Mouse (Mus musculus): ENCODE data around the gene Opa1. TPM values are rescaled to one million over a fixed set of nuclear protein-coding genes. Genes with fewer than 3 reads are reported as not detected.

The Opa1 gene
- total RNA-seq, 2 experiments from 2014 or later: 40.2 to 67.1 TPM

DNA sequence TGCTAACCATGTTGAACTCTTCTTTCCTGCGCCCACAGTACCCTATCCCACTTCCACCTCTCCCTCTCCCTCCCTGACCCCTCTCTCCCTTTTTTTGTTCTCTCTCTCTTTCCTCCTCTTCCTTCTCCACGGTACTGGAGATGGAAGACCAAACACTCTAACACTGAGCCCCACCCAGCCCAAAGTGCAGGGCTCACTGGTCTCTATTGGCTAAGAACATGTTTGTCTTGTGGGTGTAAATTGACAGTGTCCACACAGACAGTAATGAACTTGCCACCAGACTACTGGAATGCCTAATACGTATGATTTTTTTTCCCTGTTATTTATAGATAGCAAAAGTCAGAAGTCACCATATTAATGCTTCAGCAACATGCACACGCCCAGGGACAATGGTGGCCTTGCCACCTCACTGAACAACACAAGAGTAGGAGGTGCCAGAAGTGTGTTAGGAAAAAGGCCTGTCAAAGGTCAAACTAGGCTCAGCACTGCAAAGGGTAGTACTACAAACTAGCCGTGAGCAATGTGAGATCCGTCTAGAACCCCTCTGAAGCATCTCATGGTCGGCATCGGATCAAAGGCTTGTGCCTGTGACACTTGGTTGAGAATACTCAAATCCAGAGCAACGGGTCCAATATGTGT lies 77.2 kb downstream of the Opa1 start:
- ATAC-seq (replicated peaks; ENCODE audit: poor library complexity): no peak

DNA sequence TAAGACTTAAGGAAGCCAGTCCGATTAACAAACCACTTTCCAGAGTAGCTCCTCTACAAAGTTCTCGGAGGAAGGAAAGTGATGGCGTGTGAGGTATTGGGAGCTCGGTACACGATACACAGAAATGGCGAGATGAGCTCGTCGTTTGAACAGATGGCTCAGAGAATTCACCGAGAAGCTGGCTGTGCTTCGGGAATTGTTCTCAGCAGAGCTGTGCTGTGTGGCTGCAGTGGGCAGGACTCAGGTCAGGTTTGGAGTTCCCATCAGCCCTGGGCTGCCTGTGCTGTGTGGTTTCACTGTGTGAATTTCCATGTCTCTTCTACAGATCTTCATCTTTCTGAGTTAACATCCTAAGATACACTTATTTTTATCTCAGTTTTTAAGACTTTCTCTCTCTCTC lies 77.8 kb downstream of the Opa1 start:
- ATAC-seq (replicated peaks; ENCODE audit: poor library complexity): no peak

DNA sequence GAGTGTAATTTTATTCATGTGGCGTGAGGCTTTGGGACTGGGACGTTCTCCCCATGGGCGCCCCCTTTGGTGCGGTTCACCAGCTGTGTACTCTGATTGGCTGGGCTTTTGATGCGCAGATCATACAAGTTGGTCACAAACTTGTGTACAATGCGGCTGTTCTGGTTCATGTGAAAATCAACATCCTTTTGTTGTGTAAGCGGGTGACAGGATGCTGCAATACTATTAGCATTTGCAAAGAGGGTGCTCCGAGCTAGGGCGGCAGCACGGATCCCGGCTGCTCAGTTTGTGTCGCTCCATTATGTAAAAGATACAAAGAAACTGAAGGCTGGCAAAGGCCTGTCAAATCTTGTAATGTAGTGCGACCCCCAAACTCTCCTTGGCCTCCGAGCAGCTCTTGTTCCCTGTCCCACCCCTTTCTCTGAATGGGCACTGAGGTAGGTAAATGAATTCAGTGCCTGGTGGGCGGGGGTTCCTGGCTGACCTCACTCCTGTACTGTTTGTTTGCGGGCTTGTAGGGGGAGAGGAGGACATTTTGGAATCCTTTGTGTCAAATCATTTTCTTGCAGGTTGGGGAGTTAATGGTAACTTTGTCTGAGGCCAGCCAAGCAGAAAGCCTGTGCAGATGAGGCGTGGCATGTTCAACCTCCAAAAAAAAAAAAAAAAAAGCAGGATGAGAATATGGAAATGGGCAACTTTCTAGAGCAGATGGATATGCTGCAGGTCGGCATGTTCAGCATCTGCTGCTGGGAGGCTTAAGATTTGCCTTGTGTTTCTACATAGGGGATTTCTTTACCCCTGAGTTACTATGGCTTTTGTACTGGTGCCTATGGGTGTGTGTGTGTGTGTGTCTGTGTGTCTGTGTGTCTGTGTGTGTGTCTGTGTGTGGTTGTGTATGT lies 78.8 kb downstream of the Opa1 start:
- ATAC-seq (replicated peaks; ENCODE audit: poor library complexity): peak; percentile 56

DNA sequence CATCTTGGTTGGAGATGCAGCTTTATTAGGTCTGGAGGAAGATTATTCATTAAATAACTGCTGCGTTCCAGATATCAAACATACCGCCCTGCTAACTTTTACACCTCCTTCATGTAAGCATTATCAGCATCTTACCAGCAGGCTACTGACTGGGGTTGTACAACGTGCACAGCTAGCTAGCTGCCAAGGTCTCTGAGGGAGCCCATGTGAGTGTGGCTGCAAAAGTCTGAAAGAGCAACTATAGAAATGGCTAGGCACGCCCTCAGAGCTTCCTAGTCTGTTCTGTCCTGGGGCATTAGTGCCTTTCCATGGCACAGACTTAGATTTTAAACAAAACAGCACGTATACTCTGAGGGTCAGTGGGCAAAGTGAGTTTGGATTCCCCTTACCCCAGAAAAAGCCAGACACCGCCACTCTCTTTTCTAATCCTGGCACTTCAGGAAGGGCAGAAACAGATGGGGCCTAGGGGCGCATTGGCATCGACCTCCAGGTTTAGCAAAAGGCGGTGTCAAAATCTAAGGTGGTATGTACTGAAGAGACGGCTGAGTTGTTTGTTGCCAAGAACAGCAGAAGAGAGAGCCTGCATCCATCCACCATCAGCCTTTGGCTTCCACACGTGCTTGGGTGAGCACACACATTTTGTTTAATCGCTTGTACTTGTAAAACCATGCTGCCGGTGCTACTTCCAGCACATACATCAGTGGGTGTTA lies 80.1 kb downstream of the Opa1 start:
- peak; percentile 57 for ATAC-seq (replicated peaks; ENCODE audit: poor library complexity)

DNA sequence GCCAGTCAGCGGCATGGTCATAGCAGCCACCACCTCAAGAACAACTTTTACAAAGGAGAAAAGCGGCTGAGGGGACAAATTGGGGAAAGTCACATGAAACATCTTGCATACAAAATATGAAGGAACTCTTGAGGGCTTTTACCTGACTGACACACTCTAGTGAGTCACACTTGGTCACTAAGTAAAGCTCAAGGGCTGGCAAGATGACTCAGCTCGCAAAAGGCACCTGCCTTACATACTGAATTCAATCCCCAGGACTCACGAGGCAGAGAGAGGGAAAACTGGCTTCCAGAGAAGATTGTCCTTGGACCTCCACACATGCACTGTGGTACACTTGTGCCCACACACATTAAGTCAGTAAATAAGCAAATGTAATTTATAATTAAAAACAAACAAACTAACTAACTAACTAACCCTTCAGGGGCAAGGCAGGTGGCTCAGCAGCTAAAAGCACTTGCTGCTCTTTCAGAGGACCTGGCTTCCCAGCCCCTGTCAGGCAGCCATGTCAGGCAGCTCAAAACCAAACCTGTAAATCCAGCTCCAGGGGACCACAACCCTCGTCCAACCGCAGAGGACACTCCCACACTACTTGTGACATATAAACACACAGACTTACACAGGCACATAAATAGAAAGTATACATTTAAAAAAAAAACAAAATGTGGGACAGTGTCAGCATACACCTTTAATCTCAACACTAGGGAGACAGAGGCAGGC lies 84.1 kb downstream of the Opa1 start:
- ATAC-seq (replicated peaks; ENCODE audit: poor library complexity): no peak

DNA sequence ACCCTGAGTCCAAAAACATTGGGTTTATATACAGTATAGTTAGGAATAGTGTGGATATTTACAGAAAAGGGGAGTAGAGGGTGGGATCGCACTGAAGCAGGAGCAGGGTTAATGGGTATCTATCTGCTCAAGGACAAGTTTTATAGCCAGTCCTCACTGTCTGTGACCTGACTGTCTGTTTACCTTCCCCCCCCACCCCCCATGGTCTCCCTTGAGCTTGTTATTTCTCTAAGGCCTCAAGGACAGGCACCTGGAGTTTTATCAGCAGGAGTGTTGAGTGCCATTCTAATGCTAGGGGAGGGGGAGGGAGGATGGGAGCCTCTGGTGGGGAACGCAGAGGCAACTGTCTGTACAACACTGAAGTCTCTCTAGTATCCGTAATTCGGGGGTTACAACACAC lies 85.3 kb downstream of the Opa1 start:
- no peak for ATAC-seq (replicated peaks; ENCODE audit: poor library complexity)

DNA sequence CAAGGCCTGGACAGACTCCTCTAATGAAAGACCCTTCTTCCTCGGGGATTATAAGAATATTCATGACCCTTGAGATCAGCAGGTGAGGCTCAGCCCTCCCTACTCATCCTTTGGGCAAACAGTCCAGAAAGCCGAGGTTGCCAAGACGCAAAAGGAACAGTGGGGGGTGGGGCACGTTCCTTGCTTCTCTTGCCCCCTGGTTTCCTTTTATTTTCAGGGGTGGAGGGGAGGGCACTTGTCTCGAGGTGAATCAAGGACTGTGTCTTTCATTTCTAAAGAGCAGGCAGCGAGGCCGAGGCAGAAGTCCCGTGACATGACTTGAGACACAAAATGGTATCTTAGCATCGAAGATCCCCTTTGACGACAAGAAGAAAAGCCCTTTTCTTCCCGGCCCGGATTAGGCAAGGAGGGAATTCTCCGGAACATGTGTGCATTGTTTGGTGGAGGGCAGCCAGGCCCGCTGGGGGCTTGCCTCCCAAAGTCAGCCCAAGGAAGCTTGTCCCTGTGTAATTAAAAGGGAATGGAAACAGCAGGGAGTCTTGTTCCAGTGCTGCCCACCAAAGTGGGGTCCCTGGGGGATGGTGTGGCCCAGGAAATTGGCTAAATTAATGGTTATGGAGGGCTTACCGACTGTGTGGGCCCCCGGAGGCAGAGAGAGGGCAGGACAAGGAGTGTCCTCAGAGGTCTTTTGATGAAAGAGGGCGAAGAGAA lies 88.0 kb downstream of the Opa1 start:
- no peak for ATAC-seq (replicated peaks; ENCODE audit: poor library complexity)

DNA sequence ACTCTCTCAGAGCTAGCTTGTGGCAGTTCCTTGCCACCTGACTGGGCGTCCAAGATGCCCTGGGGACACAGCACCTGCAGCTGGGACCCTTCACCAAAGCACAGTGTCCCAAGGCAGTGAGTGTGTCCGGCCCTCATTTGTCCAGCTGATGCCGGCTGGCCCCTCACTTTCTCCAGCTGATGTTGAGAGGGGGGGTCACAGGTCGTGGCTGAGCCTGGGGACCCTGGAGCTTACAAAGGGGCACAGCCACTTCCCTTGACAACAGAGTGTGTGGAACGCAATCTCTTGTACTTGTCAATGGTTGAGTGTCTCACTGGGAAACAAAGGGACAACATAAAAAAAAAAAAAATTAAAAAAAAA lies 88.5 kb downstream of the Opa1 start:
- ATAC-seq (replicated peaks; ENCODE audit: poor library complexity): no peak

DNA sequence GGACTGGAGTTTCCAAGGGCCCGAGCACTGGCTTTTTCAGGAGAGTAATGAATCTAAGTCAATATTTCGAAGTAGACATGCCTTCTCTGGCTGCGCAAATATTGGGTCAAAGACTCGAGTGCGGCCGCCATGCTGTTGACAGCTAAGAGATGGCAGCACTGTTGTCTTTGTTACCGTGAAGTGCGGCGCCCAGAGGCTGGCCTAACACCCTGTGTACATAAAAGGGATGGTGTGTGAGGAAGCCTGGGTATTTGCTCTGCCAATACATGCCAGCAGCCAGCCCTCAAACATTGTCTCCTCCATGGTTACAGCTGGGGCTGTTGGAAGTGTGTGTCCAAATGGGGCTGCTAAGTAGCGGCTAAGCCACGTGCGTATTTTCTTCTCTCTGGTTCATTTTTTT lies 89.3 kb downstream of the Opa1 start:
- ATAC-seq (replicated peaks; ENCODE audit: poor library complexity): no peak

DNA sequence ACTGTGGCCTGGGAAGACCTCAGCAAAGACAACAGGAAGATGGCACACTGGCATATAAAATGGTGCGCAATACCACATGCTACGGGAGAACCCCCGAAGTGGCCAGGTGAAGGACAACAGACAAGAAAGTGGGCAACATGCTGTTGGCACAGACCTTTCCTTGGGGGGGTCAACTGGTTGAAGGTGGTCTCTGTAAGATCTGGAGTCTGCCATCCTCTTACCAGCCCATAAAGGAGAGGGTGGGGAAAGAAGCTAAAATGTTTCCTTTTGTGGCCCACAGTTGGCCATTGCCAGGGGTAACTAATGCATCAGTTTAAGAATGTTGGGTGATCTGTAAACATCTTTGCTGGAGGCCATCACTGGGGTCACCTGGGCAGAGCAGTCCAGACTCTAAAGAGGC lies 91.7 kb downstream of the Opa1 start:
- no peak for ATAC-seq (replicated peaks; ENCODE audit: poor library complexity)

DNA sequence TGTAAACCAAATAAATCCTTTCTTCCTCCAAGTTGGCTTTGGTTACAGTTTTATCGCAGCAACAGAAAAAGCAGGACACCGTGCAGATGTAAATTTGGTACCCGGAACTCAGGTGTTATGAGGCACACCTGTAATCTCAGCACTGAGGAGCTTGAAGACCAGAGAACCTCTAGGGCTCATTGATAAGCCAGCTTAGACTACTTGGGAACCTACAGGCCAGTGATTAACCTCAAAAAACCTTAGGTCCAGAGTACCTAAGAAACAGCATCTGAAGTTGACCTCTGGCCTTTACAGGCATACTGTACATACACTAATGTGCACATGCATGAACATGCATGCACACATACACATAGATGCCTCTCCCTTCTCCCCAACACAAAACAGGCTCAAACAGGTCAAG lies 94.1 kb downstream of the Opa1 start:
- ATAC-seq (replicated peaks; ENCODE audit: poor library complexity): no peak

DNA sequence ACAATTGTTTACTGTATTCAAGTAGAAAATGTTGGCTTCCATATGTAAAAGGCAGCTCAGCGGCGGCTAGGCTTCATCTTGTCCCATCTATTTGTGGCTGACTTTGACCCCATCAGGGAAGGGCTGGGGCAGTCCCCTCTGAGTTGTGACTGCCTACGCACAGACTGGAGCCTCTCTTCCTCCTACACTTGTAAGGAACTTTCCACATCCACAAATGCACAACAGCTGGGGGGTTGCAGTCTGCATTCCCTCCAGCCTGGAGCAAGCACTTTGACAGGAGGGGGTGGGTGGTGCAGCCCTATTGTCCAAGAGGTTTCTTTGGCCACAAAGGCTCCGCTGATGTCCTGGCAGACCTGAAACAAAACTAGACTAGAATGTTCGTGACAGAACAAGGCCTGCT lies 100.5 kb downstream of the Opa1 start:
- no peak for ATAC-seq (replicated peaks; ENCODE audit: poor library complexity)

DNA sequence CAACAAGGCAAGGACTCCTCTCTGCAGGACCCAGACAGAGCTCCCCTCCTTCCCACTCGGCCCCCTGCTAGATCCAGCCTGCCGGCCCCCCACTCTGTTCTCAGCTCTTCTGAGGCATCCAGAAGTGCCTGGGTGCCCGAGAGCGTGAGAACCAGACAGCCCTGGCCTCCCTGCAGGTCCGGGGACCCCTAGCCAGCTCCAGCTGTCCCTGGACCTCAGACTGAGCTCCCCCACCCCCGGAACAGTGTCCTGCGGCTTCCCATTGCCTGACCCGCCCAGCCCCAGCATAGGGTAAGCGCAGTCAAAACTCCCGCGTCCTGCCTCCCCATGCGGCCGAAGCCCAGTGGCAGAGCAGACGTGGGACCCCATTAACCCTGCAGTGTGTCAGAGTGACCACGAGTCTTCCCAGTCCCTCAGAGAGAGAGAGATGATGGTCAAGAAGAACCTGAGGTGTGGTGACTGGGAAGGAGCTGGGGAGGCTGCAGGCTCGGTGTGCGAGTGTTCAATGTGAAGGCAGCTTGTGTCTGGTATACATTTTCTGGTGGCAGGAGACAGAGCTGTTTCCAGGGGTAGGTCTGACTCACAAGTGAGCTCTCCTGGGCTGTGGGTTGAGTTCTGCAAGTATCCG lies 101.5 kb downstream of the Opa1 start:
- no peak for ATAC-seq (replicated peaks; ENCODE audit: poor library complexity)

DNA sequence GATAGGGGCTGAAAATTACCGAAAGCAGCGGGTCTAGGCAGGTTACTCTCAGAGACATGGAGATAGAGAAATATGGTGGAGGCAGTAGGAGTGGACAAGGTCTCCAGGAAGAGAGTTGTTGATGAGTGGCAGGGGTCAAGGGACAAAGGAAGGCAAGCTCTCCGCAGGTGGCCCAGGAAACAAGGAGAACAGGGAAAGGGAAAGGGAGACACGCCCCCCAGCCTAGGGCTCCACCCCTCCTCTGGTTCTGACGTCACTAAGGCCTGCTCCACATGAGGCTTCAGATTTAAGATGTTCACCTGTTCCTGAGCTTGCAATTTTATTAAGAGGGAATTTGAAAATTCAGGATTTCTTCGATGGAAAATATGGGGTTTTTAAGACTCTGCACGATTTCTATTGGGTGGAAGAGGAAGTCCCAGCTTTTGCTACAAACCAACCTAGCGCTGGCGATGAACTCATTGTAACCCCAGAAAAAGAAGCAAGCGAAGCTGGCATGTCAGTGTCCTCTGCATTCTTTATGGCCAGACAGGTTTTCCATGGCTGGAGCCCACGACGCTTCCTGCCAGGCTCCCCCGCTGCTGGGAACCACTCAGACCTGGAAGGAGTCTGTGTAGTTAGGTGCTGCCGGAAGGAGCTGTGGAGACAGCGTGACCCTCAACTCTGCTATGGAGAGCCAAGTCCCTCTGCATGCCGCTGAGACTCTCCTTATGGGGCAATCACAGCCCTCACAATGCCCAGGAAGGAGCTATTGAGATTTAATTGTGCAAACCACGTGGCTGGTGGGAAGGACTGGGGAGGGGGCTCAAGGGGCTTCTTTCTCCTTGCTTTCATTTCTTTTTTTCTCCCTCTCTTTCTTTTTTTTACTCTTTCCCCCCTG lies 103.7 kb downstream of the Opa1 start:
- ATAC-seq (replicated peaks; ENCODE audit: poor library complexity): no peak

DNA sequence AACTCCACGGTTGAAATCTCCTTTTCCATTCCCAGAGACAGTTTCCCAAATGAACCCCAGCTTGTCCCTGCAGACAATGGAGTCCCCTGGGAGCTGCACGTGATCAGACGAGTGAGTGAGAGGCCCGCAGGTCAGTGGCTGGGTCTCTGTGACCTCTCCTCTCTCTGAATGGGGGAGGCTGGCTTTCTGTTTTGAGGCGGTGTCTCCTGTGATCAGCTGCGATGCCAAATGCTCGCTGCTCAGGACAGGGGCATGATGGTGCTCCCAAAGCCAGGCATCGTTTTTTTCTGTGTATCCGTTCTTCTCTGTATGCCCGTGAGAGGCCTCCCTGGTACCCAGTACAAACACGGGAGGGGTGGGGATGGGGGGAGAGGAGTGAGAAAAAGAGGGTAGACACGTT lies 104.4 kb downstream of the Opa1 start:
- ATAC-seq (replicated peaks; ENCODE audit: poor library complexity): no peak

DNA sequence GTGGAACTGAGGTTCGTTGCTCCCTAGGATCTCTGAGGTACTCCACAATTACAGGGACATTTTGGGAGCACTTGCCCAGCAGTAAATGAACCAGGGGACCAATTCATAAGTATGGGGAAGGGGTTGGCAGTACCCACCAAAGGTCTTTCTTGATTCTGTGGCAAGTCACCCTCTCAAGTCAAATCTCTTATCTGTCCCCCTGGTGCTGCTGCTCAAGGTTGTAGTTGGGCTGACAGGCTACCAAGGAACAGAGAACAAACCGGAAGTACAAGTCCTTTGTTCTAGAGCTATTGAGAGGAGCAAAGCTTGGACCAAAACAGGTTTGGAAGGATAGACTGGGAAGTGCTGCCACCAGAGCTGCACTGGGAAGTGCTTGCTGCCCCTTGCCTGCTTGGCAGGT lies 105.0 kb downstream of the Opa1 start:
- no peak for ATAC-seq (replicated peaks; ENCODE audit: poor library complexity)

DNA sequence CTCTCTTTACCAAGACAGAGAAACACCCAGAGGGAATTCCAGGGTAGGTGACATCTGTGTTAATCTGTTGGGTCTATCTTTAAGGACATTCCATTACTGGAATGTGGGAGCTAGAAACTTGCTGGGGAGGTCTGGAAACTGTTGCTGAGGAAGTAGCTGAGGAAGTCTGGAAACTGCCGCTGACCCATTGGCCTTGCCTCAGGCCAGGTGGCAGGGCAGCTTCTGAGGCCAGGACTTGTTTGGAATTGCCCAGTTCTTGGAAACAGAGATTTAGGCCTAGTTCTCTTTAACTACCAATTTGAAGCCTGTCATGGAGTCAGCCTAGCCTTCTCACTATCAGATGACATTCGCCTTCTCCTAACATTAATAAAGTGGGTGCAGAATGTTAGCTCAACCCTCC lies 105.5 kb downstream of the Opa1 start:
- ATAC-seq (replicated peaks; ENCODE audit: poor library complexity): no peak

DNA sequence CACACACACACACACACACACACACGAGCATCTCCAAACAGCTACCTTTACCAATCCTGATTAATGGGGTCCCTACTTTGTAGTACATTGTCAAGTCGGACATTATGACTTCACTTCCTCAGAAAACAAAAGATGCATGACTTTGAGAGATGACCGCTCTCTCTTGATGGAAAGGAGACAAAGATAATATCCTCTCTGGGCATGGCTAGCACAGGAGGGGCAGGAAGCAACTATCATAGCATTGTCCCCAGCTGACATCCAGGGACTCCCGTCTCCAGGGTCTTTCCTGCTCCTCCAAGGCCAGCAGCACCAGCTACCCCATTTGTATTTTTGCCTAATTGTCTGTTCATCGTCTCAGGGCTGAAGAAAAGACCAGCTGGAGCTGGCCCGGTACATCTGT lies 107.0 kb downstream of the Opa1 start:
- no peak for ATAC-seq (replicated peaks; ENCODE audit: poor library complexity)
